Mouse (Mus musculus): Measurements from ENCODE around the gene Ccdc71. TPM values are rescaled to one million over a fixed set of nuclear protein-coding genes. Genes with fewer than 3 reads are reported as not detected.
A peak's percentile ranks its signal among the peaks of the same experiment; 100 is the strongest.

The Ccdc71 gene
- polyA plus RNA-seq, 1 experiment: 26.0 TPM

DNA sequence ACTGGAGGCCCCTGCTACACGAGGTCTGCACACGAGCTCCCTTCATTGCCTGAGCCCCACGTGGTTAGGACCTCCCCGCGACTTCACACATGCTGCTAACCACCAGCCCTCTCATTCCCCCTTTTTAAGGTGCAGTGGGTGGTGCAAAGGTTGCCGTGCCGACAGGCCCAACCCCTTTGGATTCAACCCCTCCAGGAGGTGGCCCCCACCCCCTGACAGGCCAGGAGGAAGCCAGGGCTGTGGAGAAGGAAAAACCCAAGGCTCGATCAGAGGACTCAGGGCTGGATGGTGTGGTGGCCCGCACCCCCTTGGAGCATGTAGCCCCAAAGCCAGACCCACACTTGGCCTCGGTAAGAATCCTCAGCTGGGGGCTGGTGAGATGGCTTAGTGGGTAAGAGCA is 34.6 kb downstream of the Ccdc71 start:
- H3K4me3 ChIP-seq (ENCODE audit: insufficient read depth, low read depth, low read length): no peak overlapping the region
- peaks cover 7% of the 10 kb centered on the region for H3K36me3 ChIP-seq (ENCODE audit: control insufficient read depth, insufficient read depth, low read length)
- H3K4me1 ChIP-seq (ENCODE audit: control insufficient read depth, insufficient read depth, low read length): peaks cover 6% of the 10 kb centered on the region
- 79% methylated on average over 10 of the region's 10 CpGs for WGBS
- TF ChIP-seq POLR2A (IDR thresholded peaks at IDR 0.05; ENCODE audit: low read depth, low read length) (no peak), CTCF (conservative IDR thresholded peaks at IDR 0.05; ENCODE audit: insufficient read depth, insufficient read length, low read depth, low read length) (no peak)
- DNase-seq: no peak
- H3K27ac ChIP-seq (ENCODE audit: insufficient read depth, low read depth, low read length): no peak overlapping the region
- no peaks in the 10 kb centered on the region for H3K27me3 ChIP-seq (replicated peaks; ENCODE audit: control insufficient read depth, insufficient read depth, low read length)

GRCm38 (mm10) chr9:108499231-108499630 is 38.9 kb downstream of the Ccdc71 start:
- no peak for DNase-seq
- Histone ChIP-seq H3K27me3 (replicated peaks; ENCODE audit: control insufficient read depth, insufficient read depth, low read length) (no peaks in the 10 kb centered on the region), H3K4me1 (ENCODE audit: control insufficient read depth, insufficient read depth, low read length) (no peaks in the 10 kb centered on the region), H3K36me3 (ENCODE audit: control insufficient read depth, insufficient read depth, low read length) (peaks cover 10% of the 10 kb centered on the region), H3K27ac (ENCODE audit: insufficient read depth, low read depth, low read length) (no peak overlapping the region), H3K4me3 (ENCODE audit: insufficient read depth, low read depth, low read length) (no peak overlapping the region)
- 92% methylated on average over 7 of the region's 7 CpGs for WGBS
- no peak for TF ChIP-seq CTCF (conservative IDR thresholded peaks at IDR 0.05; ENCODE audit: insufficient read depth, insufficient read length, low read depth, low read length)
- no peak for TF ChIP-seq POLR2A (IDR thresholded peaks at IDR 0.05; ENCODE audit: low read depth, low read length)

GRCm38 (mm10) chr9:108499943-108500342 is 39.6 kb downstream of the Ccdc71 start:
- Histone ChIP-seq H3K27me3 (replicated peaks; ENCODE audit: control insufficient read depth, insufficient read depth, low read length) (no peaks in the 10 kb centered on the region), H3K27ac (ENCODE audit: insufficient read depth, low read depth, low read length) (no peak overlapping the region), H3K4me1 (ENCODE audit: control insufficient read depth, insufficient read depth, low read length) (no peaks in the 10 kb centered on the region), H3K4me3 (ENCODE audit: insufficient read depth, low read depth, low read length) (no peak overlapping the region), H3K36me3 (ENCODE audit: control insufficient read depth, insufficient read depth, low read length) (peaks cover 10% of the 10 kb centered on the region)
- TF ChIP-seq CTCF (conservative IDR thresholded peaks at IDR 0.05; ENCODE audit: insufficient read depth, insufficient read length, low read depth, low read length): no peak
- no peak for TF ChIP-seq POLR2A (IDR thresholded peaks at IDR 0.05; ENCODE audit: low read depth, low read length)
- 93% methylated on average over 15 of the region's 15 CpGs for WGBS
- DNase-seq: no peak

GRCm38 (mm10) chr9:108506901-108507300 is 46.6 kb downstream of the Ccdc71 start:
- 86% methylated on average over 7 of the region's 7 CpGs for WGBS
- Histone ChIP-seq H3K36me3 (ENCODE audit: control insufficient read depth, insufficient read depth, low read length) (no peaks in the 10 kb centered on the region; the same call in 1 of the 2 replicates), H3K4me1 (ENCODE audit: control insufficient read depth, insufficient read depth, low read length) (peaks cover 8% of the 10 kb centered on the region; the same call in 1 of the 2 replicates), H3K27me3 (replicated peaks; ENCODE audit: control insufficient read depth, insufficient read depth, low read length) (no peaks in the 10 kb centered on the region), H3K4me3 (ENCODE audit: insufficient read depth, low read depth, low read length) (no peak overlapping the region), H3K27ac (ENCODE audit: insufficient read depth, low read depth, low read length) (peak overlapping the region; percentile 72; the same call in 1 of the 2 replicates)
- DNase-seq: no peak
- TF ChIP-seq POLR2A (IDR thresholded peaks at IDR 0.05; ENCODE audit: low read depth, low read length): no peak
- TF ChIP-seq CTCF (conservative IDR thresholded peaks at IDR 0.05; ENCODE audit: insufficient read depth, insufficient read length, low read depth, low read length): no peak

DNA sequence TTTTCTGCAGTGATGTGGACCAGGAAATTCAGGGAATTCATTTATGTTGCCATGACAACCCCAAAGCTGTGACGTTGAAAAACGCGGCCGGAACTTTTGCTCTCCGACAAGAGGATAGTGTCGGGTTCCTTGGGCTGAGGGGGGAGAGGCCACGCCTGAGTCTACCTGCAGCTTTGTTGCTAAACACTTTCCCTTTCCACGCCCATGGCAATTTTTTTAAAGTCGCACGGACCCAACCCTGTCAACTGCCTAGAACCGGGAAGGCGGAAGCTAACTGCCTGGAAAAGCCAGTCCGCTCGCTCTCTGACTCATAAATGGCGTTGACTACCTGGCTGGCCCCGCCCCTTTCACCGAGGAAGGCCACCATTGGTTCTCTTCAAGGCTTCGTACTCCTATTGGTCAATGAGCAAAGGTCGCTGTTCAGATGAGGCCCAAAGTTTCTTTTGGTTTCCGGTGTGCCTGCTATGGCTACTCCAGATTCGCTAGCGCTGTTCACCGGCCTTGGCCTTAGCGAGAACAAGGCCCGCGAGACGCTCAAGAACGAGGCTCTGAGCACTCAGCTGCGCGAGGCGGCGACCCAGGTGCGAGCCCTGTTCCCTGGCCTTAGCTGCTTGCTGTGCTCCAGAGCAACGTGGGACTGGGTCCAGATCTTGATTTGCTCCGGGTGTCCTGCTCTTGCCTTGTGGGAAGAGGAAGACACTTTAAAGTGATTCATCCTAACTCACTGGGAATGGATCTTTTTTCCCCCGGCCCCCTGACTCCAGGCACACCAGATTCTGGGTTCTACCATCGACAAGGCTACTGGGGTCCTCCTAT is 47.5 kb downstream of the Ccdc71 start, which contains the start of gene Qars:
Qars (plus strand) TSS at position 88 of the 816 bp plus-strand sequence.
- WGBS: under 1% methylated on average over 37 of the region's 37 CpGs
- no peaks in the 10 kb centered on the region for H3K36me3 ChIP-seq (ENCODE audit: control insufficient read depth, insufficient read depth, low read length)
- no peak for TF ChIP-seq CTCF (conservative IDR thresholded peaks at IDR 0.05; ENCODE audit: insufficient read depth, insufficient read length, low read depth, low read length)
- peak; percentile 49 for TF ChIP-seq POLR2A (IDR thresholded peaks at IDR 0.05; ENCODE audit: low read depth, low read length)
- H3K4me3 ChIP-seq (ENCODE audit: insufficient read depth, low read depth, low read length): peak within 1 kb of the TSS; percentile 92
- peak; percentile 99 for DNase-seq
- H3K27ac ChIP-seq (ENCODE audit: insufficient read depth, low read depth, low read length): peak within 1 kb of the TSS; percentile 89
- H3K27me3 ChIP-seq (replicated peaks; ENCODE audit: control insufficient read depth, insufficient read depth, low read length): no peaks in the 10 kb centered on the region
- H3K4me1 ChIP-seq (ENCODE audit: control insufficient read depth, insufficient read depth, low read length): peaks cover 8% of the 10 kb centered on the region; the same call in 1 of the 2 replicates

DNA sequence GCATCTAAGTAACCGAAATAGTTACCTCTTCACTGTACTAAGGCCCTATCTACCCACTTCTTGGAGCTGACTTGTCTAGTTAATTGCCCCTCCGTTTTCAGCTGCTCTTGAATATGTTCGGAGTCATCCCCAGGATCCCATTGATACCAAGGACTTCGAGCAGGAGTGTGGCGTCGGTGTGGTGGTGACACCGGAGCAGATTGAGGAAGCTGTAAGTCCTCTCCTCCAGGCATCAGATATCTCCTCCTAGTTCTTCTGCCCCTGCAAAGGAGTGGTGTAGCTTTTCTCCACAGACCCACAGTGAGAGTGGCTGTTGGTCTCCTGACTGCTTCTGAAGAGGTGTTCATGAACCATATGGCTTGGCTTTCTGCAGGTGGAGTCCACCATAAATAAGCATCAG is 48.4 kb downstream of the Ccdc71 start:
- no peak overlapping the region for H3K27ac ChIP-seq (ENCODE audit: insufficient read depth, low read depth, low read length)
- no peak for TF ChIP-seq POLR2A (IDR thresholded peaks at IDR 0.05; ENCODE audit: low read depth, low read length)
- TF ChIP-seq CTCF (conservative IDR thresholded peaks at IDR 0.05; ENCODE audit: insufficient read depth, insufficient read length, low read depth, low read length): no peak
- 87% methylated on average over 7 of the region's 7 CpGs for WGBS
- no peaks in the 10 kb centered on the region for H3K27me3 ChIP-seq (replicated peaks; ENCODE audit: control insufficient read depth, insufficient read depth, low read length)
- H3K4me3 ChIP-seq (ENCODE audit: insufficient read depth, low read depth, low read length): no peak overlapping the region
- 0 out of 2 replicates have a peak, but pooled peaks cover 3% of the 10 kb centered on the region for H3K36me3 ChIP-seq (ENCODE audit: control insufficient read depth, insufficient read depth, low read length)
- no peak for DNase-seq
- H3K4me1 ChIP-seq (ENCODE audit: control insufficient read depth, insufficient read depth, low read length): peaks cover 8% of the 10 kb centered on the region; the same call in 1 of the 2 replicates

Other genes with a start within 250 kb of the Ccdc71 start
- gene Dag1, start 196.6 kb upstream of the Ccdc71 start, polyA plus RNA-seq (2012; rRNA removed): 66.8 and 67.2 TPM in 2 replicates
- 38.9 and 39.3 TPM in 2 replicates for gene Nicn1, start 170.1 kb upstream of the Ccdc71 start, polyA plus RNA-seq (2012; rRNA removed)
- gene Amt, start 163.7 kb upstream of the Ccdc71 start, polyA plus RNA-seq (2012; rRNA removed): 77.5 and 84.2 TPM in 2 replicates
- gene Rhoa, start 154.4 kb upstream of the Ccdc71 start, polyA plus RNA-seq (2012; rRNA removed): 125 and 179 TPM in 2 replicates
- 53.0 and 55.3 TPM in 2 replicates for gene Tcta, start 154.4 kb upstream of the Ccdc71 start, polyA plus RNA-seq (2012; rRNA removed)
- gene Gpx1, start 121.6 kb upstream of the Ccdc71 start, polyA plus RNA-seq (2012; rRNA removed): 5,487 and 5,501 TPM in 2 replicates
- 68.6 and 74.1 TPM in 2 replicates for gene Usp4, start 112.7 kb upstream of the Ccdc71 start, polyA plus RNA-seq (2012; rRNA removed)
- 0.22 and 0.50 TPM in 2 replicates for gene 1700102P08Rik, start 67.7 kb upstream of the Ccdc71 start, polyA plus RNA-seq (2012; rRNA removed)
- not detected in 2 replicates for gene Ccdc36, start 32.0 kb upstream of the Ccdc71 start, polyA plus RNA-seq (2012; rRNA removed)
- gene BC048562, start 24.0 kb upstream of the Ccdc71 start, polyA plus RNA-seq (2012; rRNA removed): not detected in 2 replicates
- gene Klhdc8b, start 1.1 kb downstream of the Ccdc71 start, polyA plus RNA-seq (2012; rRNA removed): 35.0 and 35.8 TPM in 2 replicates
- gene Lamb2, start 19.2 kb downstream of the Ccdc71 start, polyA plus RNA-seq (2012; rRNA removed): 80.4 and 89.1 TPM in 2 replicates
- gene Usp19, start 30.1 kb downstream of the Ccdc71 start, polyA plus RNA-seq (2012; rRNA removed): 107 and 137 TPM in 2 replicates
- 175 and 188 TPM in 2 replicates for gene Qars, start 47.2 kb downstream of the Ccdc71 start, polyA plus RNA-seq (2012; rRNA removed)
- 76.3 and 85.5 TPM in 2 replicates for gene Qrich1, start 56.3 kb downstream of the Ccdc71 start, polyA plus RNA-seq (2012; rRNA removed)
- 52.3 and 60.0 TPM in 2 replicates for gene Impdh2, start 99.8 kb downstream of the Ccdc71 start, polyA plus RNA-seq (2012; rRNA removed)
- gene Ndufaf3, start 106.9 kb downstream of the Ccdc71 start, polyA plus RNA-seq (2012; rRNA removed): 64.7 and 74.3 TPM in 2 replicates
- 220 and 295 TPM in 2 replicates for gene Dalrd3, start 109.4 kb downstream of the Ccdc71 start, polyA plus RNA-seq (2012; rRNA removed)
- 31.0 and 34.4 TPM in 2 replicates for gene Wdr6, start 118.2 kb downstream of the Ccdc71 start, polyA plus RNA-seq (2012; rRNA removed)
- gene P4htm, start 137.1 kb downstream of the Ccdc71 start, polyA plus RNA-seq (2012; rRNA removed): 5.3 and 5.8 TPM in 2 replicates
- gene Arih2, start 188.9 kb downstream of the Ccdc71 start, polyA plus RNA-seq (2012; rRNA removed): 34.9 and 36.9 TPM in 2 replicates
- 34.7 and 42.2 TPM in 2 replicates for gene Slc25a20, start 201.6 kb downstream of the Ccdc71 start, polyA plus RNA-seq (2012; rRNA removed)
- gene Prkar2a, start 228.8 kb downstream of the Ccdc71 start, polyA plus RNA-seq (2012; rRNA removed): 19.0 and 19.8 TPM in 2 replicates

All from kidney, adult 2 months (tissue).